Mouse (Mus musculus) small intestine, adult 2 months (tissue): Measurements from ENCODE around the gene Olfr9.

Source experiments
- CTCF ChIP-seq: fragments of 200-500 bp; IDR thresholded peaks from 2 replicates; pipeline ENCODE4 v1.5.1; 2012; ENCODE audit warnings: low read depth, mild to moderate bottlenecking, control low read depth, inconsistent platforms, low read length, moderate library complexity, mixed read lengths; ENCODE audit not compliant: insufficient replicate concordance, insufficient read length; ENCODE audit errors: extremely low read depth
- POLR2A ChIP-seq: fragments of 200-500 bp; IDR thresholded peaks from 2 replicates; pipeline ENCODE4 v1.6.1; 2012; ENCODE audit warnings: low read depth, mild to moderate bottlenecking, control low read depth, inconsistent platforms, low read length, moderate library complexity

DNA sequence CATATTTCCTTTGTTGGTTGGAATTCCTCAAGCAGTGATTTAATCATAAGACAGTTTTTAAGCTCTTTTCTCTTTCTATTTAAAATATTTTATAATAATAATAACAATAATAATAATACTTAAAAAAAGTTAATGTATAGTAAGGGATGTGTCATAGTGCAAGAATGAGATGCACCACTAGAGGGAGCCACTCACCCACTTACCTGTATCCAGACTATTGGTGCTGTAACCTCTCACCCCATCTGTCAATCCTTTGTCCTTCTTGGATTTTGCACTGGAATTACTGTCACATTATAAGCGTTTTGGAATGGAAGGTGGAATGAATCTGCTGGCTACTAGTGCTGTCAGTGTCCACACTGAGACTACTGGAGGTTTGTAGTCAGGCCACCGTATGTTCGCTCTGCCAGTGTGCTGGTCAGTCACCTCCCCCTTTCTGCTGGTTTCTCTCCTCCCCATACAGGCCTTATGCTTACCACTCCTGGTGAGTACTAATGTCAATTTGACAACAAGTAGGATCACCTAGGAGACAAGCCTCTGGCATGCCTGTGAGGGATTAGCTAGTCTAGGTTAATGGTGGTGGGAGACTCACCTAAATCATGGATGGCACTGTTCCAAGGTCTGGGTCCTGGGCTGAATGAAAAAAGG is 36.9 kb downstream of the Olfr9 start:
- TF ChIP-seq CTCF (peak; percentile 30; the same call in 1 of the 2 replicates), POLR2A (no peak)
